Mouse (Mus musculus) T-helper 17 cell (primary cell): Measurements from ENCODE around the gene Rhebl1.

Experiments used
- in situ Hi-C, 2 experiments: fragments of 300-600 bp; cut with MboI, MseI; formaldehyde crosslinking; loops; 1 replicate in 1 of 2; 2 replicates in 1 of 2; pipeline ENCODE4 v1.15.1; 2025; ENCODE audit warnings: high pct_unique_total_duplicates in 2 of 2

Gene Rhebl1

GRCm38 (mm10) chr15:98852071-98852470 is 42.3 kb downstream of the Rhebl1 start:
- in situ Hi-C loops = no loop called here

GRCm38 (mm10) chr15:98851229-98851818 is 43.0 kb downstream of the Rhebl1 start:
- in situ Hi-C loops = no loop called here

- in situ Hi-C loops = no loop called here
Observed at GRCm38 (mm10) chr15:98850668-98851067, 43.7 kb downstream of the Rhebl1 start.

GRCm38 (mm10) chr15:98849956-98850600 is 44.3 kb downstream of the Rhebl1 start:
- in situ Hi-C loops = no loop called here

- in situ Hi-C loops = no loop called here
Observed at GRCm38 (mm10) chr15:98849165-98849564, 45.2 kb downstream of the Rhebl1 start.

GRCm38 (mm10) chr15:98846140-98846539 is 48.2 kb downstream of the Rhebl1 start:
- in situ Hi-C loops = no loop called here

GRCm38 (mm10) chr15:98845149-98845548 is 49.2 kb downstream of the Rhebl1 start:
- in situ Hi-C loops = no loop called here

GRCm38 (mm10) chr15:98843595-98844223 is 50.6 kb downstream of the Rhebl1 start:
- in situ Hi-C loops = no loop called here

GRCm38 (mm10) chr15:98839671-98840585 is 54.4 kb downstream of the Rhebl1 start:
- in situ Hi-C loops = no loop called here

GRCm38 (mm10) chr15:98839161-98839560 is 55.2 kb downstream of the Rhebl1 start:
- in situ Hi-C loops = no loop called here

GRCm38 (mm10) chr15:98837743-98838103 is 56.6 kb downstream of the Rhebl1 start:
- in situ Hi-C loops = no loop called here

GRCm38 (mm10) chr15:98837006-98837742 is 57.2 kb downstream of the Rhebl1 start:
- in situ Hi-C loops = no loop called here

- in situ Hi-C loops = no loop called here
Observed at GRCm38 (mm10) chr15:98835291-98835690, 59.0 kb downstream of the Rhebl1 start.

- in situ Hi-C loops = loop anchor here in 1 of 2 experiments (5.0 kb wide), 1 partner anchor 33 kb away; no protein-coding TSS in a partner anchor
Observed at GRCm38 (mm10) chr15:98834059-98834458, 60.3 kb downstream of the Rhebl1 start.

- in situ Hi-C loops = loop anchor here in 1 of 2 experiments (5.0 kb wide), 1 partner anchor 34 kb away; no protein-coding TSS in a partner anchor
Observed at GRCm38 (mm10) chr15:98833281-98833680, 61.1 kb downstream of the Rhebl1 start.

- in situ Hi-C loops = loop anchor here in 1 of 2 experiments (5.0 kb wide), 1 partner anchor 35 kb away; no protein-coding TSS in a partner anchor
Observed at GRCm38 (mm10) chr15:98832161-98833058, 61.9 kb downstream of the Rhebl1 start.

GRCm38 (mm10) chr15:98831684-98832035 is 62.7 kb downstream of the Rhebl1 start:
- in situ Hi-C loops = loop anchor here in 1 of 2 experiments (5.0 kb wide), 1 partner anchor 36 kb away; no protein-coding TSS in a partner anchor

- in situ Hi-C loops = loop anchor here in 1 of 2 experiments (5.0 kb wide), 1 partner anchor 36 kb away; no protein-coding TSS in a partner anchor
Observed at GRCm38 (mm10) chr15:98830736-98831683, 63.3 kb downstream of the Rhebl1 start, which contains the start of gene Prkag1. Gene Prkag1 (minus strand): TSS chr15:98831521.
